Mouse (Mus musculus) stomach, embryonic 16.5 days (tissue): ENCODE data around the gene Mdm2. TPM values are rescaled to one million over a fixed set of nuclear protein-coding genes. Genes with fewer than 3 reads are reported as not detected.

ENCODE experiments used
- ATAC-seq: fragments of 200-750 bp; cut with Nextera tagmentation; 2 replicates; pipeline ENCODE4 v1.8.0; 2017; ENCODE audit warnings: moderate number of reproducible peaks, moderate TSS enrichment; ENCODE audit not compliant: insufficient read depth, low FRiP score
- H3K27ac ChIP-seq: fragments of 300-500 bp; sonication (generic); 2 replicates; pipeline ENCODE4 v1.5.1; 2014; ENCODE audit warnings: low read length
- H3K27me3 ChIP-seq: fragments of 300-500 bp; sonication (generic); 2 replicates; pipeline ENCODE4 v1.6.1; 2014; ENCODE audit warnings: low read length, control low read depth, mixed read lengths; ENCODE audit not compliant: control insufficient read depth, insufficient read depth
- H3K36me3 ChIP-seq: fragments of 300-500 bp; sonication (generic); 2 replicates; pipeline ENCODE4 v1.6.1; 2014; ENCODE audit warnings: low read length; ENCODE audit not compliant: control insufficient read depth, insufficient read depth
- H3K4me1 ChIP-seq: fragments of 300-500 bp; sonication (generic); 2 replicates; pipeline ENCODE4 v1.6.1; 2014; ENCODE audit warnings: low read length, control low read depth, mixed read lengths; ENCODE audit not compliant: control insufficient read depth, insufficient read depth
- H3K4me2 ChIP-seq: fragments of 300-500 bp; sonication (generic); 2 replicates; pipeline ENCODE4 v1.6.1; 2014; ENCODE audit warnings: low read depth, low read length, mixed read lengths
- H3K4me3 ChIP-seq: fragments of 300-500 bp; sonication (generic); replicated peaks from 2 replicates; pipeline ENCODE4 v1.5.1; 2014; ENCODE audit warnings: mild to moderate bottlenecking, low read length
- H3K9ac ChIP-seq: fragments of 300-500 bp; sonication (generic); 2 replicates; pipeline ENCODE4 v1.6.1; 2014; ENCODE audit warnings: low read length
- H3K9me3 ChIP-seq: fragments of 300-500 bp; sonication (generic); replicated peaks from 2 replicates; pipeline ENCODE4 v1.6.1; 2016; ENCODE audit warnings: low read length, control low read depth; ENCODE audit not compliant: control insufficient read depth
- WGBS: fragments of 180-500 bp; shearing (Covaris S2); extraction: QIAGEN DNeasy Blood & Tissue Kit; methylation state at CpG from one replicate; pipeline ENCODE4 v1.1.7; 2014; 5-methylcytosine and 5-hydroxymethylcytosine counted together
- polyA plus RNA-seq: library from polyadenylated mRNA; unstranded; fragments of >200 nt; fragmentation: Nextera tagmentation; extraction: Ambion mirVana; gene quantifications from 2 replicates; pipeline ENCODE4 v1.2.1, GENCODE M21; 2015

Gene Mdm2
- polyA plus RNA-seq, 1 experiment from 2014 or later, result 39.9 TPM

GRCm38 (mm10) chr10:117697561-117698115 is 12.9 kb downstream of the Mdm2 start:
- H3K27ac ChIP-seq, result no peak overlapping the region
- no peaks in the 10 kb centered on the region for H3K27me3 ChIP-seq
- no peak overlapping the region for H3K4me2 ChIP-seq
- no peaks in the 10 kb centered on the region for H3K9me3 ChIP-seq
- 96% methylated on average over 3 of the region's 3 CpGs for WGBS
- ATAC-seq, result no peak
- H3K9ac ChIP-seq, result no peak overlapping the region
- H3K4me1 ChIP-seq, result no peaks in the 10 kb centered on the region
- H3K36me3 ChIP-seq, result peaks cover 55% of the 10 kb centered on the region
- no peak overlapping the region for H3K4me3 ChIP-seq

GRCm38 (mm10) chr10:117696827-117697560 is 13.6 kb downstream of the Mdm2 start:
- H3K36me3 ChIP-seq, result peaks cover 61% of the 10 kb centered on the region
- H3K4me3 ChIP-seq, result no peak overlapping the region
- no peak overlapping the region for H3K27ac ChIP-seq
- H3K4me1 ChIP-seq, result no peaks in the 10 kb centered on the region
- 91% methylated on average over 6 of the region's 6 CpGs for WGBS
- no peak for ATAC-seq
- H3K4me2 ChIP-seq, result no peak overlapping the region
- H3K27me3 ChIP-seq, result no peaks in the 10 kb centered on the region
- H3K9ac ChIP-seq, result no peak overlapping the region
- H3K9me3 ChIP-seq, result no peaks in the 10 kb centered on the region

- Histone ChIP-seq H3K4me2 (no peak overlapping the region), H3K9ac (no peak overlapping the region), H3K27me3 (no peaks in the 10 kb centered on the region), H3K27ac (no peak overlapping the region), H3K36me3 (peaks cover 56% of the 10 kb centered on the region), H3K4me3 (no peak overlapping the region), H3K9me3 (no peaks in the 10 kb centered on the region), H3K4me1 (no peaks in the 10 kb centered on the region)
- no peak for ATAC-seq
- 85% methylated on average over 8 of the region's 8 CpGs for WGBS
These were observed 14.3 kb downstream of the Mdm2 start for GRCm38 (mm10) chr10:117696021-117696826.

GRCm38 (mm10) chr10:117695605-117696004 is 15.0 kb downstream of the Mdm2 start:
- Histone ChIP-seq H3K27ac (no peak overlapping the region), H3K9ac (no peak overlapping the region), H3K9me3 (no peaks in the 10 kb centered on the region), H3K27me3 (no peaks in the 10 kb centered on the region), H3K4me2 (no peak overlapping the region), H3K4me1 (no peaks in the 10 kb centered on the region), H3K4me3 (no peak overlapping the region), H3K36me3 (peaks cover 56% of the 10 kb centered on the region)
- 94% methylated on average over 4 of the region's 4 CpGs for WGBS
- no peak for ATAC-seq

- no peaks in the 10 kb centered on the region for H3K4me1 ChIP-seq
- H3K27me3 ChIP-seq, result no peaks in the 10 kb centered on the region
- H3K4me2 ChIP-seq, result no peak overlapping the region
- H3K36me3 ChIP-seq, result peaks cover 56% of the 10 kb centered on the region
- no peak for ATAC-seq
- no peaks in the 10 kb centered on the region for H3K9me3 ChIP-seq
- no peak overlapping the region for H3K4me3 ChIP-seq
- WGBS, result 93% methylated on average over 4 of the region's 4 CpGs
- H3K27ac ChIP-seq, result no peak overlapping the region
- no peak overlapping the region for H3K9ac ChIP-seq
These were observed 15.5 kb downstream of the Mdm2 start for GRCm38 (mm10) chr10:117695027-117695426.

GRCm38 (mm10) chr10:117694255-117694953 is 16.2 kb downstream of the Mdm2 start:
- Histone ChIP-seq H3K4me2 (no peak overlapping the region), H3K27me3 (no peaks in the 10 kb centered on the region), H3K36me3 (peaks cover 53% of the 10 kb centered on the region), H3K27ac (no peak overlapping the region), H3K9me3 (no peaks in the 10 kb centered on the region), H3K4me3 (no peak overlapping the region), H3K9ac (no peak overlapping the region), H3K4me1 (no peaks in the 10 kb centered on the region)
- no peak for ATAC-seq
- 94% methylated on average over 6 of the region's 6 CpGs for WGBS

GRCm38 (mm10) chr10:117692953-117693352 is 17.6 kb downstream of the Mdm2 start:
- 94% methylated on average over 5 of the region's 5 CpGs for WGBS
- Histone ChIP-seq H3K27me3 (no peaks in the 10 kb centered on the region), H3K4me1 (no peaks in the 10 kb centered on the region), H3K9ac (no peak overlapping the region), H3K4me3 (no peak overlapping the region), H3K9me3 (no peaks in the 10 kb centered on the region), H3K4me2 (no peak overlapping the region), H3K36me3 (peaks cover 47% of the 10 kb centered on the region), H3K27ac (no peak overlapping the region)
- no peak for ATAC-seq

GRCm38 (mm10) chr10:117692173-117692572 is 18.4 kb downstream of the Mdm2 start:
- no peak for ATAC-seq
- peaks cover 39% of the 10 kb centered on the region for H3K36me3 ChIP-seq
- H3K4me2 ChIP-seq, result no peak overlapping the region

More at GRCm38 (mm10) chr10:117692173-117692572, 18.4 kb downstream of the Mdm2 start:
- no peak overlapping the region for H3K9ac ChIP-seq
- H3K27ac ChIP-seq, result no peak overlapping the region
- no peaks in the 10 kb centered on the region for H3K9me3 ChIP-seq
- no peaks in the 10 kb centered on the region for H3K4me1 ChIP-seq
- no peak overlapping the region for H3K4me3 ChIP-seq
- no peaks in the 10 kb centered on the region for H3K27me3 ChIP-seq
